Mouse (Mus musculus) lung, adult 2 months (tissue): Measurements from ENCODE around the gene Rgl1.

Source experiments
- CTCF ChIP-seq: fragments of 200-500 bp; IDR thresholded peaks from 2 replicates; pipeline ENCODE4 v1.5.1; 2011; ENCODE audit warnings: mild to moderate bottlenecking, low read length, control low read depth; ENCODE audit not compliant: insufficient read depth
- POLR2A ChIP-seq: fragments of 200-500 bp; IDR thresholded peaks from 2 replicates; pipeline ENCODE4 v1.6.1; 2011; ENCODE audit warnings: low read depth, mild to moderate bottlenecking, control low read depth, low read length, borderline replicate concordance; ENCODE audit errors: extremely low read depth

DNA sequence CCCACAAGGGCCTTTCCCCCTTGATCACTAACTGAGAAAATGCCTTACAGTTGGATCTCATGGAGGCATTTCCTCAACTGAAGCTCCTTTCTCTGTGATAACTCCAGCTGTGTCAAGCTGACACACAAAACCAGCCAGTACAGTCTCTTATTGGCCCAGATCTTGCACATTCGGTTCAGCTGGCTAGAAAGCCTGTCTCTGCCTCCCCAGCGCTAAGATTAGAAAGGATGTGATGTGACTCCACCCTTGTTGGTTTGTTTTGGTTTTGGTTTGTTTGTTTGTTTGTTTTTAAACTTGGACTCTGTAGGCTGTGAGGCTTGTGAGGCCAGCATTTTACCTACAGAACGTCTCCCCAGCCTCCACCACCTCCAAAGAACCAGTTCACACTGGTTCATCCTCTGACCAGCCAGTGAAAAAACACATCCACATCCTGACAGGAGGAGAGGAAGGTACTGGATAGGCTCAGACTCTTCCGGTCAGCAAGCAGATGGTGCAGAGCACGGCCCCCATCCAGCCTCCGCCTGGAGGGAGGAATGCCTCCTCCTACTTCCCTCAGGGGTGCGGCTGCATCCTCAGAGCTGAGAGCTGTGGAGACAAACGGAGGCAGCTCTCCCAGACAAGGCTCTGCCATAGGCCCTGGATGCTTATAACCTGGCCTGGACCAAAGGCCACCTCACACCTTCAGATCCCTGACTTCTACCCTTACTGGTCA, 43.5 kb upstream of the Rgl1 start:
- no peak for TF ChIP-seq CTCF
- TF ChIP-seq POLR2A, result no peak
